Mouse (Mus musculus): Measurements from ENCODE around the gene Slc30a1.

The Slc30a1 gene

DNA sequence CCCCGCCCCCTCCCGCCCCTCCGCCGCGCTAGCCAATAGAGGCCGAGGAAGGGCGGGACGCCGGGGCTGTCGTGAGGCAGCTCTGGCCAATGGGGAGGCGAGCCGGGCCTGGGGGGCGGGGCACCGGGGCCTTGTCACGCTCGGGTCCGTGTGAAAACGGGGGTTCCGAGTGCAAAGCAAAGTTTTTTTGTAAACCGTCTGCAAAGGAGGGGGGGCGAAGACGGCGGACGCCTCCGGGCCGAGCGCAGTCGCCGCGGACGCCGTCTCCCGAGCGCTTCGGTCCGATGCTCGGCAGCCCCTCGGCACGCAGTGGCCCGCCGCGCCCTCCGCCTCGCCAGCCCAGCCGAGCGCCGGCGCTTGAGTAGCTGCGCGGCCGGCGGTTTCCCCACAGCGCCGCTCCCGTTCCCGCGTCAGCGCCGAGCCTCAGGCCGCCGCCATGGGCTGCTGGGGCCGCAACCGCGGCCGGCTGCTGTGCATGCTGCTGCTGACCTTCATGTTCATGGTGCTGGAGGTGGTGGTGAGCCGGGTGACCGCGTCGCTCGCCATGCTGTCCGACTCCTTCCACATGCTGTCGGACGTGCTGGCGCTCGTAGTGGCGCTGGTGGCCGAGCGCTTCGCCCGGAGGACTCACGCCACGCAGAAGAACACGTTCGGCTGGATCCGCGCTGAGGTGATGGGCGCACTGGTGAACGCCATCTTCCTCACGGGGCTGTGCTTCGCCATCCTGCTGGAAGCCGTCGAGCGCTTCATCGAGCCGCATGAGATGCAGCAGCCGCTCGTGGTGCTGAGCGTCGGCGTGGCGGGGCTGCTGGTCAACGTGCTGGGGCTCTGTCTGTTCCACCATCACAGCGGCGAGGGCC lies at the start of gene Slc30a1:
Slc30a1 (plus strand) TSS at position 197 of the 860 bp plus-strand sequence.
- peak; percentile 98 to 99 for DNase-seq (ENCODE audit: low spot score in 2 of 2)

DNA sequence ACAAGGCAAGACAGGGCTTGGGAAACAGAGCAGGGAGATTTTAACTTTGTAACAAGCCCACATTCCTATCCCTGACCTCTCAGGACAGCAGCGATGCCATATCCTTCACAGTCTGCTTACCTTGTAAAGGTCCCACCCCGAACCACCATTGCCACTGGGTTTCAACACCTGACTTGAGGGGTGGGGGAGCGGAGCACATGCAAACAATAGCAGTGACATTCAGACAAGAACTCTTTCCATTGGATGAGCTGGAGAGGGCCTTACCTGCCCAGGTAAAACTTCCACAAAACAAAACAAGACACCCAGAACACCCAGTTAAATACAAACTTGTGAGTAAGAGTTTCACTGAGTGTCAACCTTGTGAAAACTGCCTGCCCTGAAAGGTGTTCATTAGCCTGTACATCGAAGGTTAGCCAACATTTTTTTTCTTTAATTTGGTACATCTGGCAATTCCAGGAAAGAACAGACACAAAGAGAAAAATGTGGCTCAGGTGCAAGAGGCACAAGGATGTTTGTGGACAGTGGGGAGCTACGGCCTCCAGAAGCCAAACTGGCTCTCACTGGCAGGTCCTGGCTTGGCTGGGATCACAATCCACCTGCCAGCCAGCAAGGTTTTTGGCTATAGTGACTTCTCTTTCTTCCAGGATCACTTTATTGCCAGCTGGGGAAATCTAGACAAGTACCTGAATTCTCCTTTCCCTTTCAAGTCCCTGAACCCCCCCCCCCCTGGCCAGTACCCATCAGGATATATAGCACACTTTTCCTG lies 49.5 kb upstream of the Slc30a1 start:
- DNase-seq (ENCODE audit: low spot score in 2 of 2): no peak

DNA sequence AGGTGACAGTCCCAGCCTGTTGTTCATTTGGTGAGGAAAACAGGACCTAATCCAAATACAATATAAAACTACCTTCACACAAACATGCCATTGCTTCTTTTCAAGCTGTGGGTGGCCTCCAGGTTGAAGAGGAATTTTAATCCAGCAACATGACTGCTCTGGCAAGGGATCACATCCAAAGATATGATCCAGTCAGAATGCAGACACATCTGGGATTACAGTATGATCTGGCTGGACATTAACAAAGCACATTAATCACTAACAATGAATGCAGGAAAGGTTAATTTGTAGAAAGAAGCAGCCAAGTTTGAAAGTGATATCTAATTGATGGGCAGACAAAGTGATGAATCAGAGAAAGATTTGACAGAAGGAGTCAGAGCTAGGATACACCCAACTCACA lies 48.4 kb upstream of the Slc30a1 start:
- DNase-seq (ENCODE audit: low spot score in 2 of 2): no peak

DNA sequence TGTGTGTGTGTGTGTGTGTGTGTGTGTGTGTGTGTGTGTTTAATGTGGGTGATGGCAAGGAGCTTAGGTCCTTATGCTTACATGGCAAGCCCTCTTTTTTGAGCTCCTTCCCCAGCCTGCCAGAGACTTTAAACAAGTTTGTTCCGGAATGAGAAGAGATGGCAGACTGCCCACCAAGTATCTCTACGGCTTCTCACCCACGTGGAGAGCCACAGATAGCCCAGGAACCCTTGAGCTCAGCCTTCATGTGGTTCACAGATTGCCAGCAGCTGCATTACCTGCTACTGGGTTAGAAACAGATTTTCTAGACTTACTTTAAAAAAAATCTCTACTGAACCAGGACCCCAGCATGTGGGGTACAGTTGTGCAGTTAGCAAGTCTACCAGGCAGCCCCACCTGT lies 46.7 kb upstream of the Slc30a1 start:
- DNase-seq (ENCODE audit: low spot score in 2 of 2): no peak

DNA sequence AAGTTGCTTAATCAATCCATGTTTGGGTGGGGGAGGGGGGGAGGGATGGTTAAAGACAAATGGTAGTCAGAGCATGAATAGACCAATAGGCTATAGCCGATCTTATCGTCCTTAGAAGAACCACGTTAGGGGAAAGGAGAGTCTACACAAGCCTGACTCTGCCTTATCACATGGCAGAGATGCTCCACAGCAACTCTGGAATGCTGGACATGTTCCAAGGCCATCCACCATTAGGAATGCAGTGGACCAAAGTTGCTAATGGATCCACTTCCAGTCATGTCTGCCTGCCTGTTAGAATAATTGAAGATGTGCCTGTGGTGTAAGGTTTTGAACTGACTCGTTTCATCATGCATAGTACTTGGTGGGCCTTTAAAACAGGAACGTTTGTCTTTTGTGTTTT lies 45.3 kb upstream of the Slc30a1 start:
- no peak for DNase-seq (ENCODE audit: low spot score in 2 of 2)

DNA sequence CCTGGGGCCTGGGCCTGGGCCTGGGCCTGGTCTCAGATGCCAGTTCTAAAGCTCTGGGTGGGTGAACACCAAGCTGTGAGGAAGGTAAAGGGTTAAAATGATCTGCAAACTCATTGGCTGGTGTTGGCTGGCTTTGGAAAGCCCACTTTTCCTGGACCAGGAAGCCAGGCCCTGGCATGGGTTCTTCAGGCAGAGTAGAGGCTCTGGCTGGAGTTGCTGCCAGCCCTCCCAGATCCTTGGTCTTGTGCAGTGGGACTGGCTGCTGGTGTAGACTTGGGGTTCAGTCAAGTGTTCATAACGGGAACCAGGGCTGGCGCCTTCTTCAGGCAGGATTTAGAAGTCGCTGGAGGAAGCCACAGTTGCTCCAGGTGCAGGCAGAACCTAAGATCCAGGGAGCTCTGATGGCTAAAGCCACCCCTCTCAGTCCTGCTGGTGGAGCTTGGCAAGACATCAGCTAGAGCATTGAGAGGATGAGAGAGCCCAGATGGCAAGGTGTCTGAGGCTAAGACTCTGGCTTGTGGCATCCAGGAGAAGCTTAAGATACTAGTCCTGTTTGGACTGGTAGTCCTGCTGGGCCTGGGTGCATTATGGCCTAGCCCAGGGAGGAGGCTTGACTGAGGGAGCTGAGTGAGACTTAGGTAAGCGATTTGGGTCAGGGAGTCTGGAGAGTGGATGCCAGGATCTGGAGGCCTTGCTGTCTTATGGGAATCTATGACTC lies 42.6 kb upstream of the Slc30a1 start:
- DNase-seq (ENCODE audit: low spot score in 2 of 2): no peak

DNA sequence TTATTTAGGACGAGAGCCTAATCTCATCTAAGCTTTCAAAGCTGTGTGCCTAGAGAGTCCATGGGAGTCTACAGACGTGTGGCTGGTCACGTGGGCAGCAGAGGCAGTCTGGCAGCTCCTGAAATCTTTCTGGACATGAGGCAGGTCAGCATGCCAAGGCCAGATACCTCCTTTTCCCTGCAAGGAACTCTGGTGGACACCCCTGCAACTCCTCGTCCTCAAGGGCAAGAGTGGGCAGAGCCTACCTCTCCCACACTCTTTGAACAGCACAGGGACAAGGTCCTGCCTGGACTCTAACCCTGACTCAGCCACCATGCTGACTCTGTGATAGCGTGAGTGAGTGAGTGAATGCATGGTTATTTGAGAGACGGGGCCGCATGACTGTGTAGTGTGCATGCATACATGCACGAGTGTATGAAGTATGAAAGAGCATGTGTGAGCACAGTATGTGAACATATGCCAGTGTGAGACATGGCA lies 42.0 kb upstream of the Slc30a1 start:
- DNase-seq (ENCODE audit: low spot score in 2 of 2): no peak

DNA sequence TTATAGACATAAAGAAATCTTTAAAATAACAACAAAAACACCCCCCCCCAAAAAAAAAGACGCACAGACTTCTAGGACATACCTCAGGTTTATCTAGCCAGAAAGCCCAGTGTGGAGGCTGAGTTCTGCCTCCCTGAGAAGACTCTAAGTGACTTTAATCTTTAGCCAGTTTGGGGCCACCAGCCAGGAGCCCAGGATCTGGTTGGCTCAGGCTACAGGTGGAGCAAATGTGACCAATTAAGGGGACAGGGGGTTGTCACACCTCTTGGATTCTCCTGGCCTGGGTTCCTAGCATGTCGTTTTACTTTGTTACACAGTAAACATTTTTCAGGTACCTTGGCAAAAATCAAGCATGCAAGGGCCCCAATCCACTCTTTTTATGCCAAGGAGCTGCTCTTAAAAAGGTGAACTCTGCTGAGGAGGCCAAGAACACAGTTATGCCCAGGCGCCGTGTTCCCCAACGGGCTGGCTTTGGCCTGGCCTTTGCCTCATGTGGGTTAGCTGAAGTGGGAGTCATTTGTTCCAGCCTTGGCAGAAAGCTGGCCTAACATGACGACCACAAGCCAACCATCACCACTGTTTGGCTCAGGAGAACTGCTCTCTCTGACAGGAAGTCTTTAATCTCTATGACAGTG lies 34.4 kb upstream of the Slc30a1 start:
- no peak for DNase-seq (ENCODE audit: low spot score in 2 of 2)

DNA sequence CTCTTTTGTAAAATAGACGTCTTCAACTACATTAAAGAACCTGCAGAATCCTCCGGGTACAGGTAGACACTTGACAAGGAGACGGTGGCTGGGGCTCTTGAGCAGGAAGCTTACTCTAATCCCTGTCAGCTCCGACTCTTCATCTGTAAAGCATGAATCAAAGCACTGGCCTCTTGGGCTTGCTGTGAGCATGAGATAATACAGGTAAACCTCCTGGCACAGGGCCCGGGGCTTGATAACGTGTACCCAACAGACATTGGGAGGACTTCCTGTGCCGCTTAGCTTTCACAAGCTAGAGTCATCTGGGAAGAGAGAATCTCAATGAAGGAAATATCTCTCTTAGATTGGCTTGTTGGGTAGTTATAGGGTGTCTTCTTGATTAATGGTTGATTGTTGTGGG lies 31.6 kb upstream of the Slc30a1 start:
- no peak for DNase-seq (ENCODE audit: low spot score in 2 of 2)

DNA sequence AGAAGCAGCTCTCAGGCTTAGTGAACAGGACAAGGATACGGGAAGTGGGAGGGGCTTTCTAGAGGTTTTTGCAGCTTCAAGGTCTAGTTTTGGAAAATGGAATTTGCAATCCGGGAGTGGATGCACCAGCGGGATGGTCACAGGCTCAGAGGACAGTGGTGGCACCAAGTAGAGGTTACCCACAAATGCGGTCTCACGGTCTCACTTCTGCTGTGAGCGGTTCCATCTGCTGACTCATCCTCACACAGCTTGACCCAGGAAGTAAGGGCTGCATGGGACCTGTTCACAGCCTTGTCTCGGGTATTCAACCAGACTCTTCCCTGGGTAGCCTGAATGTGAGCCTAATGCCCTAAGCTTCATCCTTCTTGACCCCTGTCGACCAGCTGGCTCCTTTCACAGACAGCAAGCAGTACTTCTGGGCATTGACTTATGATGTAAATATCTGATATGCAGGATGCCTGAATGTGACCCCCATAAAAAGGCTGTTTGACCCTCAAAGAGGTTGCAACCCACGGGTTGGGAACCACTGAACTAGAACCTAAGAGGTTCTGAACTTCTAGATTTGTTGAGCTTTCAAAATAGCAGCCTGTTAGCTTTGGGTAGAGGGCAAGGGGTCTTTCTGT lies 30.8 kb upstream of the Slc30a1 start:
- DNase-seq (ENCODE audit: low spot score in 2 of 2): no peak

DNA sequence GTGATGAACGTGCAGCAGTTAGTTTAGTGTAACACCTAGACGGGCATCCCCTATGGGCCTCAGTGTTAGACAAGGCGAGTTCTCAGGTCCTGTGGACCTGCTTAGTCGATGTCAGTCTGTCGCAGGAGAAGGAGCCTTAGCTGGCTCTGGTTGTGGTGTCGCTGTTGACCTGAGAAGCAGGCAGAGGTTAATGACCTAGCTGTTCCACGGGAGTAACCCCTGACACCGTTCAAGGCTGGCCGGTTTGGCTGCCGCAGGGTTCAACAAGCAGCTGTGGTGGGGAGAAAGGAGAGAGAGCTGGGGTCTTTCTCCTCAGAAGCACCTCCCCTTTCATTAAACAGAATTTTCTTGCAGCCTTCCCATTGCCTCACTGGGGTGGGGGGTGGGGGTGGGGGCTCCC lies 28.9 kb upstream of the Slc30a1 start:
- DNase-seq (ENCODE audit: low spot score in 2 of 2): no peak

DNA sequence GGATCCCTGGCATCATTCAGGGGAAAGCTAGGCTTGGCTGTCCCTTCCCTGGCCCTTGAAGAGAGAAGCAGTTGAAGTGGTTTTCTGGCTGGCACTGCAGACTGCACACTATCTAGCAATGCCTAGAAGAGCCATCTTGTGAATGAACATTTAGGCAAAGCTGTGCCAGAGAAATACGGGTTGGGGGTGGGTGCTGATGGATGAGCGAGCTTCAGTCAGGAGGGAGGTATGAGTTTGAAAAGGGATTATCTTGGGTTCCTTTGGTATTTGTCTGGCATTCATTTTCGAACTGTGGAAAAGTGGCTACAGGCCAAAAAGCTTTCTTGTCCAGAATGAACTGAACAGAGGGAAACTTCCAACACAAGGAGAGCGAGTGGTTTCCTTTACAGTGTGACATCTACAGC lies 28.0 kb upstream of the Slc30a1 start:
- DNase-seq (ENCODE audit: low spot score in 2 of 2): no peak

DNA sequence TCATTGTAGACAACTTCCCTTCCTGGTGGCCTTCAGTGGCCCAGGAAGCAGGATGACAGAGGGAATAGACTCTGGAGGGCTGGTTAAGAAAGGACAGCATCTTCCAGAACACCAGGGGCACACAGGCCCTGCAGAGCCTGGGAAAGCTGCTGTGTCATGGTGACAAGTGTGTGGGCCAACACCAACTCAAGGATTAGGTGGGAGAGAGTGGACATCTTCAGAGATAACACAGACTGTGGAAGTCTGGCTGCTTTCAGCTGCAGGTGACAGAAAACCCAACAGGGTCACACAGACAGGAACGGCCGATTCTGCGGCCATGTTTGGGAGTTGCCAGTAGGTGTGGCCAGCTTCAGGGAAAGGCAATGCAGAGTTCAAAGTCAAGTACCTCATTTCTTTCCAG lies 26.3 kb upstream of the Slc30a1 start:
- no peak for DNase-seq (ENCODE audit: low spot score in 2 of 2)

DNA sequence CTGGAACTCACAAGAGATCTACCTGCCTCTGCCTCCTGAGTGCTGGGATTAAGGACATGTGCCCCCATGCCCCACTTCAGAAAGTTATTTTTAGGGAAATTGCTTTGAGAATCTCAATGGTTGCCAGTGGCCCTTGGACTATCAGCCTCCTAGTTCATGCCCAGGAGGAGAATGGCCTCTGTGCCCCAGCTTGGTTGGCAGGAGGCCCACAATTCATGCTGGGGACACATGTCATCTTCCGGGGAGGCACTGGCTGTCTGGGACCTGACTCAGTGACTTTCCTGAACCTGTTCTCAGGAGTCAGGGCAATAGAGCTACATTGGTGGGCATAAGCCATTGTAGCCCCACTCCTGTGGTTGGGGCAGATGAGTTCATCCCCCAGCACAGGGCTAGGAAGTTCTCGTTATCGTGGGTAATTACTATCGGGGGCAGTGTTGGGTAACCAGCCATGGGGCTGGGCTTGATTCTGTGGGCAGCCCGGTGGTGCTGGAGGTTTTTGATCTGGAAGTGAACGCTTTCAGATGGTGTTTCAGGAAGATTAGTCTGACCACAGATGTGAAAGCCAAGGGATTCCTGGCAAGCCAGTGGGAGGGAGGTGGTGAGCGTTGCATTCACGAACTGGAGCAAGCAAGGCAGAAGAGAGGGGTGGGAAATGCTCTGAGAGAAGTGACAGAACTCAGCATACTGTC lies 25.5 kb upstream of the Slc30a1 start:
- peak in 1 of 2 experiments; percentile 16 for DNase-seq (ENCODE audit: low spot score in 2 of 2)

DNA sequence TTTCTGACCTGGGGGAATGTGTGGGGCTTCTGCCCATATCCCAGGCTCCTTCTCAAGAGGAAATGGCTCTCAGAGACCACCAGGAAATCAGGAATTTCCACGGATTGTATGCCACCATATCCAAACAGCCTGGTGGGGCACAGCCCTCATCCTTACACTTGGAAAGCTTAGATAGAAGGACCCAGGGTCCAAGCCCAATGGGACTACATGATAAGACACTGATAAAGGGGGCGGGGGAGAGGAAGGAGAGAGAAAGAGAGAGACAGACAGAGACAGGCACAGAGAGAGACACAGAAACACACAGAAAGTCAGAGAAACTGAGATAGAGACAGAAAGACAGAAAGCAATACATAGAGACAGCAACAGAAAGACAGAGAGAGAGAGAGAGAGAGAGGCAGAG lies 24.9 kb upstream of the Slc30a1 start:
- DNase-seq (ENCODE audit: low spot score in 2 of 2): no peak

DNA sequence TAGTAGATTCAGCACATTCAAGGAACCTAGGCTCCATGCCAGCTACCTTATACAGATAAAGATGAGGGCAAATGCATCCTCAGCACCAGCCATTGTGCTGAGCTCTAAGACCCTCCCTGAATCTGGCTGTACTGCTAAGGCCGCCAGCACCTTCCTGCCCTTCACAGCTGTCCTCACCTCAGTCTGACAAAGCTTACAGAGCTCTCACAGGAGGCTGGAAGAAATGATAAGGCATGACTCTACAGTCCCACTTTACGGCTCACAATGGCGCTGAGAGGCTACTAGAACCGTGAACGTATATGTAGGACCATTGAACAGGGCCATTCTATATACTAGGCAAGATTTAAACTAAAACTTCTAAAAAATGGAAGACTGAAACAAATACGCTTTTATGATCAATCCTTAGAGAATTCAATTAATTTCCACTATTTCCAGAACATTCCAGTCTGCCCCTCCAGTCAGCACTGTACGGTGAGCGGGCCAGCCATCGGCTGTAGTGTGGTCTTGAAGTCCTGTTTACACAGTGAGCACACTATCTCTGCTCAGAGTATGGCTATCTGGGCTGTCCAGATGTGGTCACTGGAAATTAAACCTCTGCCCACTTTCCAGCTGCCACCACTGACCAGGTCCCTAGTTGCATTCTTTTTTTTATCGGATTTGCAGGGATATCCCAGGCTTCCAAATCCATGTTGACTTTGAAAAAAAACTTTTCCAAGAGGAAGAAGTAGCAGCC lies 23.9 kb upstream of the Slc30a1 start:
- no peak for DNase-seq (ENCODE audit: low spot score in 2 of 2)

DNA sequence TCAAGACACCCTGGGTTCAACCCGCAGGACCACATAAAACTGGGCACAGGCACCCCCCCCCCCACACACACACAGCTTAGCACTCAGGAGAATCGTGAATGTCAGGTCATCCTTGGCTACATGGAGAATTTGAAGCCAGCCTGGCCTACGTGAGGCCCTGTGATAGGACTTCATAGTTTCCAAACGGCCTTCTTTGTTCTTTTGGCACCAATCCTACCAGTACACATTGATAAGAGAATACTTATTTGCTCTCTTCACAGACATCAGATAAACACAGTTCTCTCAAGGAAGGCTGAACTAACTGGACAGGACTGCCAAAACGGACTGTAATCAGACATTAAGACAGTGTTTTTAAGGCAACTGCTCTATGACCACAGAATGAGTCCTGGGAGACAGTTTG lies 22.9 kb upstream of the Slc30a1 start:
- no peak for DNase-seq (ENCODE audit: low spot score in 2 of 2)

DNA sequence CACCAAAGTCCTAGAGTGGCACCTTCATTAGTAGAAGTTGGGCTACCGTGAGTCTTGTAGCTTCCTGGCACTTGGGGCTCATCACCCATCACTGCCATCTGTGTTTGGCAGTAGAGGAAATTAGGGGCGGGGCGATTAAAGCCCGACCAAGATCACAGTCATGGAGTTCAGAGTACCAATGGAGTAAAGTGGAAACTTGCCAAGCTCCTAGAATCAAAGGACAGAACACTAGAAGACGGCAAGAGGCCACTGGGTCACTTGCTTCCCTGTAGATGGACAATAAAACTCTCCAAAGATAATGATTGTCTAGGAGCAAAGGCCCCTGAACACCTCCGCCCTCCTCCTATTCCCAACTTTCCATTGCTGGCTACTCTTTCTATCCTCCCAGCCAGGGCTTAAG lies 14.7 kb upstream of the Slc30a1 start:
- no peak for DNase-seq (ENCODE audit: low spot score in 2 of 2)

DNA sequence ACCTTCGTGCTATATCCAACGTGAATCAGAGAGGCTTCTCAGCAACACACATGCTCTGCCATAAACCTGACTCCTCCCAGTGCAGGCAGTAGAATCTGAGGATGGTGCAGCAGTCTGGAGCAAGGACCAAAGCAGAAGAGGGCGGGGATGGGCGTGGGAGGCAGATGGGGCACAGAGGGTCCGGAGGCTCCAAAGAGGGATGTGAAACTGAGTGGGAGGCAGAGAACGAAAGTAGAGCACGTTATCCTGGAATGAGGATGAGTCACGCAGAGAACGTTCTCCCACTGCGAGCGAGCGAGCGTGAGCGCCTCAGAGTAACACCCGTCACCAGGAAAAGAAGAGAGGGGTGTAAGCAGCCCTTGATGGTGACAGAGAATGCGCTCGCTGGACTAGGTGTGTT lies 12.2 kb upstream of the Slc30a1 start:
- DNase-seq (ENCODE audit: low spot score in 2 of 2): peak; percentile 37 to 56

DNA sequence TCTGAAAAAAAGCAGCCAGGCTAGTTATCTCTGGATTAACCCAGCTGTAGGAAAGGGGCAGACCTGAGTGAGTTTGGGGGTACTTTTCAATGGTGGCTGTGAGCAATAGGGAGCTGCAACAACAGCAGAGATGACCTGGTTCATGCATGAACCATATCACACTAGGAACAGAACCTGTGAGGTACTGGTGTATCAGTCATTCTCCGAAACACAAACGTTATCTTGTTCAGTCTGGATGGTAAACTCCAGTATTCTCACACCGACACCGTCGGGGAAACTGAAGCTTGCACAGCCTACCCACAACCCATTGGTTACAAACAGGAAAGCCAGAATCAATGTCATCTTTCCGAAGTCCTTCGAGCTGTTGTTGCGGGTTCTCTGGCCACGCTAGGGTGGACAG lies 11.7 kb upstream of the Slc30a1 start:
- no peak for DNase-seq (ENCODE audit: low spot score in 2 of 2)
